Mouse (Mus musculus): ENCODE results near the gene Exoc2. TPM values are rescaled to one million over a fixed set of nuclear protein-coding genes. Genes with fewer than 3 reads are reported as not detected.
A peak's percentile ranks its signal among the peaks of the same experiment; 100 is the strongest.

Exoc2 gene
- polyA plus RNA-seq, 1 experiment: 10.2 TPM

DNA sequence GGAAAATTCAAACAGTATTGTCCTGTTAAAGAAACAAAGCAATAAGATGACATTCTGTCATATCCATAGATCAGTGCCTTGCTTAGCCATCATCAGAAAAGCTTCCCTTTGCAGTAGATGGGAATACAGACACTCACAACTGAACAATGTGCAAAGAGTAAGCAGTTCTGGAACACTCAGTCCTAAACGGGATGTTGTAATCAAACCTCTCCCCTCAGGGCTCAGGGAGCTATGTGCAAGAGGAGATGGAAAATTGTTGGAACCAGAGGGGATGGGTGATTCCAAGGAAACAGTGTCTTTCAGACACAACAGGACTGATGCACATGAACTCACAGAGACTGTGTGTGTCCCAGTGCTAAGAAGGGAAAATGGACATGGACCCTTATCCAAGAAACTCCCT, 125.9 kb downstream of the Exoc2 start:
- DNase-seq: no peak
- no peaks in the 10 kb centered on the region for H3K36me3 ChIP-seq (ENCODE audit: control insufficient read depth, insufficient read depth, low read length)
- H3K4me3 ChIP-seq (ENCODE audit: insufficient read depth, low read depth, low read length): no peak overlapping the region
- no peak overlapping the region for H3K27ac ChIP-seq (ENCODE audit: insufficient read depth, low read depth, low read length)
- no peaks in the 10 kb centered on the region for H3K4me1 ChIP-seq (ENCODE audit: control insufficient read depth, insufficient read depth, low read length)
- H3K27me3 ChIP-seq (replicated peaks; ENCODE audit: control insufficient read depth, insufficient read depth, low read length): no peaks in the 10 kb centered on the region
- TF ChIP-seq POLR2A (IDR thresholded peaks at IDR 0.05; ENCODE audit: low read depth, low read length) (no peak), CTCF (conservative IDR thresholded peaks at IDR 0.05; ENCODE audit: insufficient read depth, insufficient read length, low read depth, low read length) (no peak)
- 52% methylated on average over 1 of the region's 1 CpGs for WGBS

DNA sequence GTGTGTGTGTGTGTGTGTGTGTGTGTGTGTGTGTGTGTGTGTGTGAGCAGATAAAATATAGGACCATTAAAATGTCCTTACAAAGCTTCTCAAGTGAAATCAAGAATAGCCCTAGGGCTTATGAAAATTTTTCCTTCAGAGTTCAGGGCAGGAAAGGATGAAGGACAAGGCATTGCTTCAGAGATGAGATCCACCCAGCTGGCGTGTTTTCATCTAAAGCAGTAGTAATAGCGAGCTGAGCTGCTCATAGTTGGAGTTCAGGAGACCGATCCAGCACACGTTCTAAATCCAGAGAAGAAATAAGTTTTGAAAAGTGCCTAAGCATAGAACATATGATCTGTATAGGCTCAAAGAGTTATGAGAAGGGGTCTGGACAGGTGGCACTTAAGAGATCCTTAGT, 127.4 kb downstream of the Exoc2 start:
- WGBS: 94% methylated on average over 4 of the region's 4 CpGs
- Histone ChIP-seq H3K4me3 (ENCODE audit: insufficient read depth, low read depth, low read length) (no peak overlapping the region), H3K36me3 (ENCODE audit: control insufficient read depth, insufficient read depth, low read length) (no peaks in the 10 kb centered on the region), H3K27me3 (replicated peaks; ENCODE audit: control insufficient read depth, insufficient read depth, low read length) (no peaks in the 10 kb centered on the region), H3K4me1 (ENCODE audit: control insufficient read depth, insufficient read depth, low read length) (no peaks in the 10 kb centered on the region), H3K27ac (ENCODE audit: insufficient read depth, low read depth, low read length) (no peak overlapping the region)
- no peak for DNase-seq
- TF ChIP-seq CTCF (conservative IDR thresholded peaks at IDR 0.05; ENCODE audit: insufficient read depth, insufficient read length, low read depth, low read length) (no peak), POLR2A (IDR thresholded peaks at IDR 0.05; ENCODE audit: low read depth, low read length) (no peak)

- 91% methylated on average over 4 of the region's 4 CpGs for WGBS
- Histone ChIP-seq H3K4me3 (ENCODE audit: insufficient read depth, low read depth, low read length) (no peak overlapping the region), H3K27me3 (replicated peaks; ENCODE audit: control insufficient read depth, insufficient read depth, low read length) (no peaks in the 10 kb centered on the region), H3K36me3 (ENCODE audit: control insufficient read depth, insufficient read depth, low read length) (no peaks in the 10 kb centered on the region), H3K27ac (ENCODE audit: insufficient read depth, low read depth, low read length) (no peak overlapping the region), H3K4me1 (ENCODE audit: control insufficient read depth, insufficient read depth, low read length) (no peaks in the 10 kb centered on the region)
- no peak for DNase-seq
- TF ChIP-seq POLR2A (IDR thresholded peaks at IDR 0.05; ENCODE audit: low read depth, low read length) (no peak), CTCF (conservative IDR thresholded peaks at IDR 0.05; ENCODE audit: insufficient read depth, insufficient read length, low read depth, low read length) (no peak)
Measured at GRCm38 (mm10) chr13:30843049-30843448, 130.8 kb downstream of the Exoc2 start.

GRCm38 (mm10) chr13:30841843-30842242, 132.1 kb downstream of the Exoc2 start:
- no peak overlapping the region for H3K27ac ChIP-seq (ENCODE audit: insufficient read depth, low read depth, low read length)
- 0 out of 2 replicates have a peak, but pooled peaks cover under 1% of the 10 kb centered on the region for H3K4me1 ChIP-seq (ENCODE audit: control insufficient read depth, insufficient read depth, low read length)
- no peak for TF ChIP-seq POLR2A (IDR thresholded peaks at IDR 0.05; ENCODE audit: low read depth, low read length)
- no peak for TF ChIP-seq CTCF (conservative IDR thresholded peaks at IDR 0.05; ENCODE audit: insufficient read depth, insufficient read length, low read depth, low read length)
- H3K36me3 ChIP-seq (ENCODE audit: control insufficient read depth, insufficient read depth, low read length): no peaks in the 10 kb centered on the region
- 90% methylated on average over 2 of the region's 2 CpGs for WGBS
- no peaks in the 10 kb centered on the region for H3K27me3 ChIP-seq (replicated peaks; ENCODE audit: control insufficient read depth, insufficient read depth, low read length)
- H3K4me3 ChIP-seq (ENCODE audit: insufficient read depth, low read depth, low read length): no peak overlapping the region
- DNase-seq: no peak

- Histone ChIP-seq H3K27me3 (replicated peaks; ENCODE audit: control insufficient read depth, insufficient read depth, low read length) (no peaks in the 10 kb centered on the region), H3K36me3 (ENCODE audit: control insufficient read depth, insufficient read depth, low read length) (no peaks in the 10 kb centered on the region), H3K27ac (ENCODE audit: insufficient read depth, low read depth, low read length) (no peak overlapping the region), H3K4me3 (ENCODE audit: insufficient read depth, low read depth, low read length) (no peak overlapping the region), H3K4me1 (ENCODE audit: control insufficient read depth, insufficient read depth, low read length) (0 out of 2 replicates have a peak, but pooled peaks cover 3% of the 10 kb centered on the region)
- no peak for DNase-seq
- TF ChIP-seq CTCF (conservative IDR thresholded peaks at IDR 0.05; ENCODE audit: insufficient read depth, insufficient read length, low read depth, low read length): no peak
- TF ChIP-seq POLR2A (IDR thresholded peaks at IDR 0.05; ENCODE audit: low read depth, low read length): no peak
- WGBS: 81% methylated on average over 4 of the region's 4 CpGs
Measured at GRCm38 (mm10) chr13:30841306-30841705, 132.6 kb downstream of the Exoc2 start.

GRCm38 (mm10) chr13:30840700-30841099, 133.2 kb downstream of the Exoc2 start:
- TF ChIP-seq POLR2A (IDR thresholded peaks at IDR 0.05; ENCODE audit: low read depth, low read length) (no peak), CTCF (conservative IDR thresholded peaks at IDR 0.05; ENCODE audit: insufficient read depth, insufficient read length, low read depth, low read length) (no peak)
- Histone ChIP-seq H3K27ac (ENCODE audit: insufficient read depth, low read depth, low read length) (no peak overlapping the region), H3K36me3 (ENCODE audit: control insufficient read depth, insufficient read depth, low read length) (no peaks in the 10 kb centered on the region), H3K4me1 (ENCODE audit: control insufficient read depth, insufficient read depth, low read length) (0 out of 2 replicates have a peak, but pooled peaks cover 3% of the 10 kb centered on the region), H3K4me3 (ENCODE audit: insufficient read depth, low read depth, low read length) (no peak overlapping the region), H3K27me3 (replicated peaks; ENCODE audit: control insufficient read depth, insufficient read depth, low read length) (no peaks in the 10 kb centered on the region)
- DNase-seq: no peak
- 89% methylated on average over 3 of the region's 3 CpGs for WGBS

DNA sequence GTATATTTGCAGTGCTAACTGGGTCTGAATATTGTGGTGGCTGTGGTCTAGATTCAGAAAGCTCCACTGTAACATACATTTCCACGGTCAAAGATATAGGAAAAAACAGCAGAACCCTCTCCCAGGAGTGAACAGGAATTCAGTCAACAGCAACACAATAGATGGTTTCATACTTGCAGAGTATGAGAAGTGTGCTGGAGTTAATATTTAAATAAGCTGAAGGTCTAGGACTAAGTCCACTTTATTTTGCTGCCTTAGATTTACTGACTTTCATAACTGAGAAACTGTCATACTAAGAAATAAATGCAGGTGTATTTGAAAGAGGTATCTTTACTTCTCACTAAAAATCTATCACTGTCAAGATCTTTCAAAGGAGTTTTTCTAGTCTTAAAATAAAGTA, 137.6 kb downstream of the Exoc2 start:
- H3K4me1 ChIP-seq (ENCODE audit: control insufficient read depth, insufficient read depth, low read length): 0 out of 2 replicates have a peak, but pooled peaks cover 3% of the 10 kb centered on the region
- H3K36me3 ChIP-seq (ENCODE audit: control insufficient read depth, insufficient read depth, low read length): no peaks in the 10 kb centered on the region
- H3K27me3 ChIP-seq (replicated peaks; ENCODE audit: control insufficient read depth, insufficient read depth, low read length): no peaks in the 10 kb centered on the region
- DNase-seq: peak; percentile 32
- 59% methylated on average over 1 of the region's 1 CpGs for WGBS
- no peak for TF ChIP-seq POLR2A (IDR thresholded peaks at IDR 0.05; ENCODE audit: low read depth, low read length)
- no peak for TF ChIP-seq CTCF (conservative IDR thresholded peaks at IDR 0.05; ENCODE audit: insufficient read depth, insufficient read length, low read depth, low read length)
- H3K4me3 ChIP-seq (ENCODE audit: insufficient read depth, low read depth, low read length): no peak overlapping the region
- H3K27ac ChIP-seq (ENCODE audit: insufficient read depth, low read depth, low read length): no peak overlapping the region

All from kidney, adult 2 months (tissue).